Mouse (Mus musculus) liver, embryonic 14.5 days (tissue): Measurements from ENCODE around the gene Rab3gap2.

Source experiments
- CTCF ChIP-seq: IDR thresholded peaks from 2 replicates; pipeline ENCODE4 v1.5.1; 2016; ENCODE audit warnings: antibody characterized with exemption, low read depth, control low read depth
- EP300 ChIP-seq: IDR thresholded peaks from 2 replicates; pipeline ENCODE4 v1.6.1; 2016; ENCODE audit warnings: antibody characterized with exemption, low read depth

- TF ChIP-seq CTCF (no peak), EP300 (no peak)
These were observed 18.4 kb upstream of the Rab3gap2 start for GRCm38 (mm10) chr1:185185556-185185955.
